10 mouse cellular contexts compared by ENCODE assay signal in genomic region chr11:4885385-4885903, GRCm38 (mm10). TPM values are rescaled to one million over a fixed set of nuclear protein-coding genes. Genes with fewer than 3 reads are reported as not detected.
A peak's percentile ranks its signal among the peaks of the same experiment; 100 is the strongest.
DNase-seq lines count a peak whose midpoint lies in the region; TF ChIP-seq lines count a peak whose summit lies in the region.
"Had no signal": no experiment of that assay in that cellular context is flagged by ENCODE, and none has a peak within 500 bp of the region (broad histone marks: within the 10 kb centered on the region; RNA-seq: fewer than 3 reads in every experiment).

No protein-coding gene starts in this region.

- TF ChIP-seq POLR2A in testis, adult 2 months (IDR thresholded peaks at IDR 0.05; ENCODE audit: control insufficient read depth, low read depth, low read length) = no peak
- TF ChIP-seq POLR2A in brain, embryonic 14.5 days (IDR thresholded peaks at IDR 0.05; ENCODE audit: borderline replicate concordance, extremely low read depth, insufficient read depth, insufficient read length, poor library complexity, severe bottlenecking) = no peak

- H3K4me1 ChIP-seq in testis, adult 2 months (ENCODE audit: control insufficient read depth, insufficient read depth, low read length) = peaks cover 3% of the 10 kb centered on the region; the same call in 1 of the 2 replicates
- H3K4me1 ChIP-seq: embryonic facial prominence, embryonic 15.5 days had no signal

- DNase-seq in gastrocnemius, postnatal 10 days = peak; percentile 36
- no peak for DNase-seq in gastrocnemius, postnatal 14 days
- DNase-seq in testis, postnatal 14 days (ENCODE audit: low spot score) = no peak
- DNase-seq in brain, embryonic 14.5 days (ENCODE audit: low read depth) = peak; percentile 57
- peak; percentile 61 to 83 for DNase-seq in kidney, postnatal 25 days
- peak; percentile 45 for DNase-seq in mesoderm, embryonic 11.5 days (ENCODE audit: low read depth, low spot score)
- peak; percentile 26 to 69 for DNase-seq in thymus, postnatal 10 days (ENCODE audit: low spot score in 2 of 2)

- intact Hi-C loops in gastrocnemius, postnatal 14 days (cut with DNase I; ENCODE audit: low total_unique reads) = no loop called here

- H3K27me3 ChIP-seq in testis, adult 2 months (ENCODE audit: control insufficient read depth, insufficient read depth, low read length) = no peaks in the 10 kb centered on the region
- H3K27me3 ChIP-seq: embryonic facial prominence, embryonic 15.5 days; limb, embryonic 12.5 days had no signal

- H3K4me3 ChIP-seq in testis, adult 2 months (ENCODE audit: control insufficient read depth, low read depth, low read length) = no peak overlapping the region
- H3K4me3 ChIP-seq: embryonic facial prominence, embryonic 15.5 days; limb, embryonic 12.5 days had no signal

- no peaks in the 10 kb centered on the region for H3K36me3 ChIP-seq in testis, adult 2 months (ENCODE audit: control insufficient read depth, insufficient read depth, low read length)

- peak; percentile 19; the same call in 1 of the 2 replicates for TF ChIP-seq CTCF in testis, adult 2 months (IDR thresholded peaks at IDR 0.05; ENCODE audit: control insufficient read depth, insufficient read depth, insufficient replicate concordance, low read depth, low read length)
- TF ChIP-seq CTCF in brain, embryonic 14.5 days (IDR thresholded peaks at IDR 0.05; ENCODE audit: borderline replicate concordance, extremely low read depth, insufficient read depth, insufficient read length) = peak; percentile 68; the same call in 1 of the 2 replicates

- no peak overlapping the region for H3K27ac ChIP-seq in testis, adult 2 months (ENCODE audit: control insufficient read depth, insufficient read depth, low read depth, low read length)
- H3K27ac ChIP-seq: embryonic facial prominence, embryonic 15.5 days; limb, embryonic 12.5 days had no signal

RNA-seq across cellular contexts. Expression of gene Thoc5, which starts 9.7 kb away (rescaled TPM):
- 10 to 100 TPM; 14.9 to 17.7 TPM for total RNA-seq in gastrocnemius, postnatal 10 days (2021)
- total RNA-seq in gastrocnemius, postnatal 14 days (2021) = 10 to 100 TPM; 11.4 to 13.0 TPM
- 69.3 and 75.4 TPM in 2 replicates for polyA plus RNA-seq in testis, adult 2 months (2012; rRNA removed)
- polyA plus RNA-seq in brain, embryonic 14.5 days (2012; rRNA removed) = 75.1 and 84.7 TPM in 2 replicates

RNA-seq across cellular contexts. Expression of gene Nipsnap1, which starts 11.7 kb away (rescaled TPM):
- total RNA-seq in gastrocnemius, postnatal 10 days (2021) = 1 to 10 TPM; 1.7 to 2.7 TPM
- under 1 TPM; 0.84 to 0.90 TPM for total RNA-seq in gastrocnemius, postnatal 14 days (2021)
- polyA plus RNA-seq in testis, adult 2 months (2012; rRNA removed) = 2.7 and 3.7 TPM in 2 replicates
- polyA plus RNA-seq in brain, embryonic 14.5 days (2012; rRNA removed) = 101 and 117 TPM in 2 replicates

RNA-seq across cellular contexts. Expression of gene Nf2, which starts 36.1 kb away (rescaled TPM):
- total RNA-seq in gastrocnemius, postnatal 10 days (2021) = 10 to 100 TPM; 46.2 TPM
- 10 to 100 TPM; 35.2 to 40.9 TPM for total RNA-seq in gastrocnemius, postnatal 14 days (2021)
- polyA plus RNA-seq in testis, adult 2 months (2012; rRNA removed) = 90.2 and 92.5 TPM in 2 replicates
- polyA plus RNA-seq in brain, embryonic 14.5 days (2012; rRNA removed) = 82.3 and 96.3 TPM in 2 replicates

Comparison
In these comparisons a context has a peak if more than half of its experiments do, and no peak if none do; other contexts are left out.
1. DNase-seq: peak in gastrocnemius, postnatal 10 days (single experiment), brain, embryonic 14.5 days (single experiment), kidney, postnatal 25 days (2 of 2), mesoderm, embryonic 11.5 days (single experiment) and thymus, postnatal 10 days (2 of 2); none in gastrocnemius, postnatal 14 days (single experiment) and testis, postnatal 14 days (single experiment).